Mouse (Mus musculus) liver, embryonic 11.5 days (tissue): ENCODE measurements around the gene Hcn2. TPM values are rescaled to one million over a fixed set of nuclear protein-coding genes. Genes with fewer than 3 reads are reported as not detected.

Source experiments
- ATAC-seq: fragments of 200-750 bp; cut with Nextera tagmentation; replicated peaks from 2 replicates; pipeline ENCODE4 v1.8.0; 2017; ENCODE audit warnings: moderate number of reproducible peaks, mild to moderate bottlenecking, moderate TSS enrichment, moderate library complexity; ENCODE audit not compliant: low FRiP score
- DNase-seq: peaks from one replicate; pipeline ENCODE4 v3.0.0-alpha.2; 2017; ENCODE audit warnings: low spot score
- H3K27ac ChIP-seq: fragments of 300-500 bp; sonication (generic); 2 replicates; pipeline ENCODE4 v1.5.1; 2014; ENCODE audit warnings: mild to moderate bottlenecking, low read depth, low read length, control low read depth
- H3K27me3 ChIP-seq: fragments of 300-500 bp; sonication (generic); replicated peaks from 2 replicates; pipeline ENCODE4 v1.6.1; 2014; ENCODE audit warnings: low read length, mixed read lengths; ENCODE audit not compliant: control insufficient read depth, insufficient read depth
- H3K36me3 ChIP-seq: fragments of 300-500 bp; sonication (generic); 2 replicates; pipeline ENCODE4 v1.6.1; 2014; ENCODE audit warnings: mild to moderate bottlenecking, low read length, moderate library complexity, mixed read lengths; ENCODE audit not compliant: control insufficient read depth, insufficient read depth
- H3K4me1 ChIP-seq: fragments of 300-500 bp; sonication (generic); replicated peaks from 2 replicates; pipeline ENCODE4 v1.6.1; 2014; ENCODE audit warnings: low read length, mixed read lengths; ENCODE audit not compliant: control insufficient read depth, insufficient read depth
- H3K4me2 ChIP-seq: fragments of 300-500 bp; sonication (generic); 2 replicates; pipeline ENCODE4 v1.6.1; 2014; ENCODE audit warnings: mild to moderate bottlenecking, control low read depth, moderate library complexity
- H3K4me3 ChIP-seq: fragments of 300-500 bp; sonication (generic); 2 replicates; pipeline ENCODE4 v1.5.1; 2014; ENCODE audit warnings: low read depth, low read length, control low read depth
- H3K9ac ChIP-seq: fragments of 300-500 bp; sonication (generic); 2 replicates; pipeline ENCODE4 v1.6.1; 2014; ENCODE audit warnings: low read depth, low read length, control low read depth
- H3K9me3 ChIP-seq: fragments of 300-500 bp; sonication (generic); 2 replicates; pipeline ENCODE4 v1.6.1; 2016; ENCODE audit warnings: low read length, inconsistent platforms, mixed read lengths; ENCODE audit not compliant: control insufficient read depth
- WGBS: fragments of 180-500 bp; shearing (Covaris S2); extraction: QIAGEN DNeasy Blood & Tissue Kit; methylation state at CpG from one replicate; pipeline ENCODE4 v1.1.7; 2014; 5-methylcytosine and 5-hydroxymethylcytosine counted together
- polyA plus RNA-seq: library from polyadenylated mRNA; unstranded; fragments of >200 nt; fragmentation: Nextera tagmentation; extraction: Ambion mirVana; gene quantifications from 2 replicates; pipeline ENCODE4 v1.2.1, GENCODE M21; 2014

The Hcn2 gene
- polyA plus RNA-seq, 1 experiment from 2014 or later: not detected

GRCm38 (mm10) chr10:79684770-79685600, 31.4 kb upstream of the Hcn2 start:
- peak overlapping the region; percentile 97; the same call in 1 of the 2 replicates for H3K4me2 ChIP-seq
- H3K36me3 ChIP-seq: peaks cover 46% of the 10 kb centered on the region
- H3K4me3 ChIP-seq: no peak overlapping the region
- DNase-seq: no peak
- WGBS: 93% methylated on average over 25 of the region's 25 CpGs
- H3K9me3 ChIP-seq: no peaks in the 10 kb centered on the region
- no peak overlapping the region for H3K27ac ChIP-seq
- H3K27me3 ChIP-seq: no peaks in the 10 kb centered on the region
- no peak for ATAC-seq
- peaks cover 24% of the 10 kb centered on the region for H3K4me1 ChIP-seq
- no peak overlapping the region for H3K9ac ChIP-seq

DNA sequence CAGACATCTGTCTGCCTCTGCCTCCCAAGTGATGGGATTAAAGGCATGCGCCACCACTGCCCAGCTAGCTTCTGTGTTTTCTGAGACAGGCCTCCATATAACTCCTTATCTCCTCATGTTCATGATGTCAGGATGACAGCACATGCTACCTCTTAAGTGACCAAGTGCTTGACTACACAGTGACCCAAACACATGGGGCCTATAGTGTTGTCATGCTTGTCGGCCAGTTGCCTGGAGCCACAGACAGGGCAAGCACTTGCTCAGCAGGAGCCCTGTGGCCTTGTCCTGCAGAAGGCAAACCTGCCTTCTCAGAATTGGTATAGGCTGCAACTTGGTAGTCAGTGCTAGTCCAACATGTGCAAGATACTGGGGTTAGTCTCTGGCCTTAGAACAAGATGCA, 30.2 kb upstream of the Hcn2 start:
- H3K9ac ChIP-seq: no peak overlapping the region
- ATAC-seq (no peak), DNase-seq (no peak)
- H3K36me3 ChIP-seq: peaks cover 46% of the 10 kb centered on the region
- H3K9me3 ChIP-seq: no peaks in the 10 kb centered on the region
- peaks cover 16% of the 10 kb centered on the region for H3K4me1 ChIP-seq
- H3K4me3 ChIP-seq: no peak overlapping the region
- WGBS: 92% methylated on average over 2 of the region's 2 CpGs
- H3K4me2 ChIP-seq: no peak overlapping the region
- no peak overlapping the region for H3K27ac ChIP-seq
- H3K27me3 ChIP-seq: no peaks in the 10 kb centered on the region

GRCm38 (mm10) chr10:79686691-79687090, 29.7 kb upstream of the Hcn2 start:
- DNase-seq (no peak), ATAC-seq (no peak)
- H3K4me3 ChIP-seq: no peak overlapping the region
- no peak overlapping the region for H3K4me2 ChIP-seq
- peaks cover 46% of the 10 kb centered on the region for H3K36me3 ChIP-seq
- no peaks in the 10 kb centered on the region for H3K27me3 ChIP-seq
- no peak overlapping the region for H3K9ac ChIP-seq
- H3K27ac ChIP-seq: no peak overlapping the region
- 95% methylated on average over 1 of the region's 1 CpGs for WGBS
- H3K4me1 ChIP-seq: peaks cover 16% of the 10 kb centered on the region
- H3K9me3 ChIP-seq: no peaks in the 10 kb centered on the region

- 97% methylated on average over 6 of the region's 6 CpGs for WGBS
- ATAC-seq: no peak
- H3K36me3 ChIP-seq: peaks cover 46% of the 10 kb centered on the region
Measured at GRCm38 (mm10) chr10:79687513-79687912, 28.9 kb upstream of the Hcn2 start.

GRCm38 (mm10) chr10:79688720-79689119, 27.7 kb upstream of the Hcn2 start, which contains the start of gene Gzmm:
Gene Gzmm, plus strand, starts transcription at chr10:79689020.
- no peak within 1 kb of the TSS for H3K9ac ChIP-seq
- no peak within 1 kb of the TSS for H3K4me2 ChIP-seq
- DNase-seq: no peak
- H3K9me3 ChIP-seq: no peaks in the 10 kb centered on the region
- WGBS: 75% methylated on average over 4 of the region's 4 CpGs
- H3K27me3 ChIP-seq: no peaks in the 10 kb centered on the region
- peaks cover 46% of the 10 kb centered on the region for H3K36me3 ChIP-seq
- no peak within 1 kb of the TSS for H3K4me3 ChIP-seq
- ATAC-seq: no peak
- no peak within 1 kb of the TSS for H3K27ac ChIP-seq
- peaks cover 9% of the 10 kb centered on the region for H3K4me1 ChIP-seq

More at GRCm38 (mm10) chr10:79687513-79687912, 28.9 kb upstream of the Hcn2 start:
- DNase-seq: no peak
- no peak overlapping the region for H3K9ac ChIP-seq
- H3K4me1 ChIP-seq: peaks cover 16% of the 10 kb centered on the region
- H3K27ac ChIP-seq: no peak overlapping the region
- H3K4me2 ChIP-seq: no peak overlapping the region
- H3K4me3 ChIP-seq: no peak overlapping the region
- H3K27me3 ChIP-seq: no peaks in the 10 kb centered on the region
- H3K9me3 ChIP-seq: no peaks in the 10 kb centered on the region

DNA sequence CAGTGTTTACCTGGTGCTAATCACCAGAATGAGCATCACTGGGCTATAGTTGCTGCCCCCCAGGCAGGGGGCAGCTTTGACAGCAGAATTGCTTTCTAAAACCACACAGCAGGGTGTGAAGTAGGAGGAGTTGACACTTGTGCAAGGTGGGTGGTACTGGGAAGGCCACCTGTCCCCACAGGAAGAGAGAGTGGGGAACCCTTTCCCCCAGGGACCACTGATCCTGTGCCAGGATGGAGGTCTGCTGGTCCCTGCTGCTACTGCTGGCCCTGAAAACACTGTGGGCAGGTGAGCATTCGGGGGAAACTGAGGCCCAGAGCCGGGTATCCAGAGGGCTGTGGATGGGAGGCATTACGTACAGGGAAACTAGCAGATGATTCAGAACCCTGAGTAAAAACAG, 27.3 kb upstream of the Hcn2 start:
- H3K27ac ChIP-seq: no peak overlapping the region
- ATAC-seq (no peak), DNase-seq (no peak)
- H3K36me3 ChIP-seq: peaks cover 43% of the 10 kb centered on the region
- WGBS: 91% methylated on average over 3 of the region's 3 CpGs
- no peaks in the 10 kb centered on the region for H3K27me3 ChIP-seq
- H3K4me2 ChIP-seq: no peak overlapping the region
- no peak overlapping the region for H3K9ac ChIP-seq
- H3K4me3 ChIP-seq: no peak overlapping the region
- H3K9me3 ChIP-seq: no peaks in the 10 kb centered on the region
- H3K4me1 ChIP-seq: peaks cover 4% of the 10 kb centered on the region

- no peak for ATAC-seq
- no peak overlapping the region for H3K9ac ChIP-seq
- H3K4me3 ChIP-seq: no peak overlapping the region
- peaks cover 18% of the 10 kb centered on the region for H3K36me3 ChIP-seq
- H3K27ac ChIP-seq: no peak overlapping the region
- H3K27me3 ChIP-seq: no peaks in the 10 kb centered on the region
- peaks cover 8% of the 10 kb centered on the region for H3K4me1 ChIP-seq
- no peak overlapping the region for H3K4me2 ChIP-seq
- DNase-seq: no peak
- WGBS: 84% methylated on average over 2 of the region's 2 CpGs
- H3K9me3 ChIP-seq: no peaks in the 10 kb centered on the region
Measured at GRCm38 (mm10) chr10:79691986-79692548, 24.4 kb upstream of the Hcn2 start.

DNA sequence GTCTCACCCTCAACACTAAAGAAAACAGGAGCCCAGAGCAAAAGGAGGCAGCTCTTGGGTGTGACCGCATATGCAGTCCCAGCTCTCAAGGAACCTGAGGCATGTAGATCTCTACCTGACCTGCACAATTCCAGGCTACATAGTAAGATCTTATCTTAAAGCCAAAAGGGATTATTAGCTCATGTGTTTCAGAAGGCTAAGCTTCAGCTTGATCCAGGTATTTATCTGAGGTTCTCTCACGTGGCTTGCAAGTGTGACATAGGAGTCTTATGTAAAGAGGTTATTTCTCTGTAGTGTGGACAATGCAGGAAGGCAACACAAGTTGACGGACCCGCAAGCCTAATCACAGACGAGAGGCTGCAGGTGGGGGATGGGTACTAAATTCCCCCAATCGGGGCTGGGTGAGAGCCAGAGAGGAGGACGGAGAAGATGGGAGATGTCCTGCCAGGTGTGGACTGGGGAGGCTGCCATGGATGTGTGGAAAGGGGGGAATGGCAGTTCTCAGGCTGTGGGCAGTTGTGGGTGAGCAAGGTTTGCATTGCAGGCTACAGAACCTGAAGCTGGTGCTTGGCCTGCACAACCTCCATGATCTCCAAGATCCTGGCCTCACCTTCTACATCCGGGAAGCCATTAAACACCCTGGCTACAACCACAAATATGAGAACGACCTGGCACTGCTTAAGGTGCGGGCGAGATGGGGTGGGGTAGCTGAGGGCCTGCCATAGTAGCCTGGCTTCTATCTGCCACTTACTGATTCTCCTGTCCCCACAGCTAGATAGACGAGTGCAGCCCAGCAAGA, 22.7 kb upstream of the Hcn2 start:
- ATAC-seq (no peak), DNase-seq (no peak)
- Histone ChIP-seq H3K36me3 (peaks cover 6% of the 10 kb centered on the region; the same call in 1 of the 2 replicates), H3K4me2 (no peak overlapping the region), H3K4me3 (no peak overlapping the region), H3K27me3 (no peaks in the 10 kb centered on the region), H3K9me3 (no peaks in the 10 kb centered on the region), H3K4me1 (peaks cover 8% of the 10 kb centered on the region), H3K9ac (no peak overlapping the region), H3K27ac (no peak overlapping the region)
- 70% methylated on average over 12 of the region's 12 CpGs for WGBS
